Mouse (Mus musculus) kidney, embryonic 14.5 days (tissue): ENCODE data around the gene Ccin. TPM values are rescaled to one million over a fixed set of nuclear protein-coding genes. Genes with fewer than 3 reads are reported as not detected.

ENCODE experiments used
- ATAC-seq: fragments of 200-750 bp; cut with Nextera tagmentation; 2 replicates; pipeline ENCODE4 v1.8.0; 2017; ENCODE audit warnings: moderate number of reproducible peaks, mild to moderate bottlenecking, moderate TSS enrichment, moderate library complexity; ENCODE audit not compliant: low FRiP score, low TSS enrichment
- H3K27ac ChIP-seq: fragments of 300-500 bp; sonication (generic); 2 replicates; pipeline ENCODE4 v1.5.1; 2014; ENCODE audit warnings: low read depth, mild to moderate bottlenecking, low read length, moderate library complexity, mixed read lengths
- H3K27me3 ChIP-seq: fragments of 300-500 bp; sonication (generic); 2 replicates; pipeline ENCODE4 v1.6.1; 2014; ENCODE audit warnings: mild to moderate bottlenecking, low read length; ENCODE audit not compliant: control insufficient read depth, insufficient read depth
- H3K36me3 ChIP-seq: fragments of 300-500 bp; sonication (generic); 2 replicates; pipeline ENCODE4 v1.6.1; 2014; ENCODE audit warnings: low read length, mixed read lengths; ENCODE audit not compliant: control insufficient read depth, insufficient read depth
- H3K4me1 ChIP-seq: fragments of 300-500 bp; sonication (generic); 2 replicates; pipeline ENCODE4 v1.6.1; 2014; ENCODE audit warnings: low read length, mixed read lengths; ENCODE audit not compliant: control insufficient read depth, insufficient read depth
- H3K4me2 ChIP-seq: fragments of 300-500 bp; sonication (generic); replicated peaks from 2 replicates; pipeline ENCODE4 v1.6.1; 2014; ENCODE audit warnings: low read depth, mild to moderate bottlenecking, low read length
- H3K4me3 ChIP-seq: fragments of 300-500 bp; sonication (generic); 2 replicates; pipeline ENCODE4 v1.5.1; 2014; ENCODE audit warnings: mild to moderate bottlenecking, low read length
- H3K9ac ChIP-seq: fragments of 300-500 bp; sonication (generic); 2 replicates; pipeline ENCODE4 v1.6.1; 2014; ENCODE audit warnings: low read depth, mild to moderate bottlenecking, low read length, moderate library complexity
- H3K9me3 ChIP-seq: fragments of 300-500 bp; sonication (generic); 2 replicates; pipeline ENCODE4 v1.6.1; 2016; ENCODE audit warnings: low read length; ENCODE audit not compliant: control insufficient read depth
- WGBS: fragments of 180-500 bp; shearing (Covaris S2); extraction: QIAGEN DNeasy Blood & Tissue Kit; methylation state at CpG from one replicate; pipeline ENCODE4 v1.1.7; 2014; 5-methylcytosine and 5-hydroxymethylcytosine counted together
- polyA plus RNA-seq: library from polyadenylated mRNA; unstranded; fragments of >200 nt; fragmentation: Nextera tagmentation; extraction: Ambion mirVana; gene quantifications from 2 replicates; pipeline ENCODE4 v1.2.1, GENCODE M21; 2014

Ccin gene
- polyA plus RNA-seq, 1 experiment from 2014 or later = not detected

- no peak overlapping the region for H3K4me2 ChIP-seq
- H3K27ac ChIP-seq = no peak overlapping the region
- no peaks in the 10 kb centered on the region for H3K27me3 ChIP-seq
- H3K36me3 ChIP-seq = peaks cover 32% of the 10 kb centered on the region
- H3K4me3 ChIP-seq = no peak overlapping the region
- no peaks in the 10 kb centered on the region for H3K9me3 ChIP-seq
- 91% methylated on average over 12 of the region's 12 CpGs for WGBS
- no peak for ATAC-seq
- peaks cover 12% of the 10 kb centered on the region for H3K4me1 ChIP-seq
- no peak overlapping the region for H3K9ac ChIP-seq
Measured at GRCm38 (mm10) chr4:44016791-44017190, 33.5 kb downstream of the Ccin start.

DNA sequence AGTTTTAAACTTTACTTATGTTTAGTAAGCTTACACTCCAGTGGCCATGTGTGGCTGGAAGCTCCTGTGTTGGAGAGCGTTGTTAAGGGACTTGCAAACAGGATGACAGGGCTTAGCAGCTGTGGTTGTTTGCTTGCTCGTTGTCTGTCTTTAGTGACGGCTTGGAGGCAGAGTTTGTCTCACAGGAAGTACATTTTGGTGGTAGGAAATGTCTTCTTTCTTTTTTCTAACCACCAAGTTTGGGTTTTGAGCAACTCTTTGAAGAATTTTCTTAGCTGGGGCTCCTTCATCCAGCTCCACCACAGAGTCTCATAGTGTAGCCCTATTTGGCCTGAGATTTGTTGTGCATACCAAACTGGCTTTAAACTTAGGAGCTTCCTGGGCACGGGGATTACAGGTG lies 39.0 kb downstream of the Ccin start:
- Histone ChIP-seq H3K4me1 (no peaks in the 10 kb centered on the region; the same call in 1 of the 2 replicates), H3K36me3 (peaks cover 88% of the 10 kb centered on the region), H3K4me3 (no peak overlapping the region), H3K27me3 (no peaks in the 10 kb centered on the region), H3K9ac (no peak overlapping the region), H3K27ac (no peak overlapping the region), H3K9me3 (no peaks in the 10 kb centered on the region), H3K4me2 (no peak overlapping the region)
- 93% methylated on average over 4 of the region's 4 CpGs for WGBS
- no peak for ATAC-seq

GRCm38 (mm10) chr4:44022766-44023165 lies 39.5 kb downstream of the Ccin start:
- WGBS = 92% methylated on average over 11 of the region's 11 CpGs
- no peak for ATAC-seq
- no peak overlapping the region for H3K4me3 ChIP-seq
- no peaks in the 10 kb centered on the region for H3K9me3 ChIP-seq
- no peaks in the 10 kb centered on the region for H3K4me1 ChIP-seq
- H3K4me2 ChIP-seq = no peak overlapping the region
- no peaks in the 10 kb centered on the region for H3K27me3 ChIP-seq
- peaks cover 92% of the 10 kb centered on the region for H3K36me3 ChIP-seq
- H3K9ac ChIP-seq = no peak overlapping the region
- no peak overlapping the region for H3K27ac ChIP-seq

GRCm38 (mm10) chr4:44023681-44024080 lies 40.4 kb downstream of the Ccin start:
- Histone ChIP-seq H3K27ac (no peak overlapping the region), H3K4me1 (no peaks in the 10 kb centered on the region), H3K4me3 (no peak overlapping the region), H3K9ac (no peak overlapping the region), H3K27me3 (no peaks in the 10 kb centered on the region), H3K9me3 (no peaks in the 10 kb centered on the region), H3K4me2 (no peak overlapping the region), H3K36me3 (peaks cover 99% of the 10 kb centered on the region)
- no peak for ATAC-seq
- WGBS = 91% methylated on average over 9 of the region's 9 CpGs

DNA sequence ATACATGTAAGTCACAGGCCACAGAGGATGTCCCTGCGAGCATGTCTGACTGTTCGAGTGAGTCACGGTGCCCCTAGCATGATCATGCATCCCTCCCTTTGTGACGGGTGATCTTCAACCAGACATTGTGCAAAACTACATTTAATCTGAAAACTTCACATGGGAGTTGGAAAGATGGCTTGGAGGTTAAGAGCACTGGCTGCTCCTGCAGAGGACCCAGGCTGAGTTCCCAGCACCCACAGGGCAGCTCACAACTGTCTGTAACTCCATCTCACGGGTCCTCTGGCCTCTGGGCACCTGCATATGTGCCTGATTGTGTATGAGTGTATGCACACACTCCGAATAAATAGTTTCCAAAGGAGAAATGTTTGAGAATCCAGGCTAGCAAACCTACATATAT lies 41.0 kb downstream of the Ccin start:
- Histone ChIP-seq H3K4me2 (no peak overlapping the region), H3K9me3 (no peaks in the 10 kb centered on the region), H3K9ac (no peak overlapping the region), H3K4me3 (no peak overlapping the region), H3K27ac (no peak overlapping the region), H3K36me3 (peaks cover 98% of the 10 kb centered on the region), H3K27me3 (no peaks in the 10 kb centered on the region), H3K4me1 (no peaks in the 10 kb centered on the region)
- no peak for ATAC-seq
- WGBS = 95% methylated on average over 6 of the region's 6 CpGs

DNA sequence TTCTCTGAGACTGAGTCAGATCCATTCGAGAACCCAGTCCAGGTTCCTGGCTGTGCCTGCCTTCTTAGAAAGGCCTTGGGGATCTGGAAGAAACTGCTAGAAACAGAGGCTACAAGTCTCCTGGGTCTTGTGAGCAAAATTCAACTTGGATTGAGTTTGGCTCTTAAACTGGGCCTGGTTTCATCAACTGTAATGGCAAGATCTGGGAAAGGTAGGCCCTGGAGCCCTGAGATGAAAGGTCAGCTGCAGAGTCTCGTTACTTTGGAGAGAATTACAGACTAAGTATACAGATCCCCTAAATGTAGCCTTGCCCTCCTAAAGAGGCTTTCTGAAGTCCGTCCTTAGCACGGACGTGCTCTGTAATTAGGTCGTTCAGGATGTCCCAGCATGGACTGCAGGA lies 42.3 kb downstream of the Ccin start:
- Histone ChIP-seq H3K4me2 (no peak overlapping the region), H3K9ac (no peak overlapping the region), H3K9me3 (no peaks in the 10 kb centered on the region), H3K36me3 (peaks cover 97% of the 10 kb centered on the region), H3K4me3 (no peak overlapping the region), H3K27me3 (no peaks in the 10 kb centered on the region), H3K27ac (no peak overlapping the region), H3K4me1 (no peaks in the 10 kb centered on the region)
- ATAC-seq = no peak
- 82% methylated on average over 6 of the region's 6 CpGs for WGBS

DNA sequence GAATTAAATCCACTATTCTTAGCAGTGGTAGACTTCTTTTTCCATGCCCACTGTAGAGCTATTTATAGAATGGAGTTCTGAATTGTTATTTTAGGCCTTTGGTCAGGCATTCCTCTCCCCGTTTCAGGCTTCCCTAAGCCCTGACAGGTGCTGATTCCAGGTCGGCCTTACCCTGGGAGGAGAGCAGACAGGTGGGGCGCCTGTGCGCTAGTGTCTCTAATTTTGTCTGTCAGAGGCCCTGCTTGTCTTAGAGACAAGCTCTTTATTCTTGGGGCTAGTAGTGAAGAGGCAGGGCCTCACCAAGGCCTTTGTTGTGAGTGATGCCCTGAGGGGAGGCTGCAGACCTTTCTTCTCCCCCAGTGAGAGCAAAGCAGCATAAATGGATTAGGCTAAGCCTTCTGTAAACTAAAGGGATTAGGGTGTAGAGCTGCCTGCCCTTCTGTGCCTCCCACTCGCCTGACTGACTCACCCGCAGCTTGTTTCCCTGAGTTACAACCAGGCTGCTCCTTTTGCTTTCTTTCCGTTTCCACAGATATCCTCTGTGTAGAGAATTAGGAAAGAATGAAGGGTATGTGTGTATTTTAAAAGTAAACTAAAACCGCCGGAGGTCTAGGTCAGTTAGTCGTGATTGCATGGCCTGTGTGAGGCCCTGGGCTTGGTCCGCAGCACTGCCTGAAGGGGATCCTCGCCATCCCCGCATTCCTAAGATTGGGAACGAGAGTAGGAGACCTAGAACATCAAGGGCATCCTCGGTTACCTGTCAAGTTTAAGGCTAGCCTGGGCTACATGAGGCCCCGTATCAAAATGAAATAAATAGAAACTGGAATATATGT lies 45.2 kb downstream of the Ccin start:
- no peak overlapping the region for H3K9ac ChIP-seq
- no peak for ATAC-seq
- 79% methylated on average over 16 of the region's 16 CpGs for WGBS
- H3K4me2 ChIP-seq = no peak overlapping the region
- no peak overlapping the region for H3K4me3 ChIP-seq
- no peak overlapping the region for H3K27ac ChIP-seq
- no peaks in the 10 kb centered on the region for H3K27me3 ChIP-seq
- peaks cover 95% of the 10 kb centered on the region for H3K36me3 ChIP-seq
- H3K4me1 ChIP-seq = no peaks in the 10 kb centered on the region
- H3K9me3 ChIP-seq = no peaks in the 10 kb centered on the region

- no peak overlapping the region for H3K4me3 ChIP-seq
- no peaks in the 10 kb centered on the region for H3K9me3 ChIP-seq
- no peak for ATAC-seq
- H3K4me1 ChIP-seq = no peaks in the 10 kb centered on the region
- peaks cover 87% of the 10 kb centered on the region for H3K36me3 ChIP-seq
- no peak overlapping the region for H3K4me2 ChIP-seq
- no peaks in the 10 kb centered on the region for H3K27me3 ChIP-seq
- WGBS = 95% methylated on average over 15 of the region's 15 CpGs
- H3K9ac ChIP-seq = no peak overlapping the region
- H3K27ac ChIP-seq = no peak overlapping the region
Measured at GRCm38 (mm10) chr4:44029661-44030066, 46.4 kb downstream of the Ccin start.

- Histone ChIP-seq H3K9ac (no peak overlapping the region), H3K4me3 (no peak overlapping the region), H3K27ac (no peak overlapping the region), H3K4me1 (no peaks in the 10 kb centered on the region), H3K27me3 (no peaks in the 10 kb centered on the region), H3K36me3 (peaks cover 75% of the 10 kb centered on the region), H3K4me2 (no peak overlapping the region), H3K9me3 (no peaks in the 10 kb centered on the region)
- WGBS = 93% methylated on average over 5 of the region's 5 CpGs
- no peak for ATAC-seq
Measured at GRCm38 (mm10) chr4:44031521-44031920, 48.2 kb downstream of the Ccin start.
